Mouse (Mus musculus) testis, adult 2 months (tissue): ENCODE data around the gene Ccdc97. TPM values are rescaled to one million over a fixed set of nuclear protein-coding genes. Genes with fewer than 3 reads are reported as not detected.

ENCODE experiments used
- H3K27ac ChIP-seq: fragments of 200-500 bp; 2 replicates; pipeline ENCODE4 v1.5.1; 2012; ENCODE audit warnings: low read depth, low read length; ENCODE audit not compliant: control insufficient read depth, insufficient read depth
- H3K27me3 ChIP-seq: fragments of 200-500 bp; 2 replicates; pipeline ENCODE4 v1.6.1; 2012; ENCODE audit warnings: mild to moderate bottlenecking, low read length, moderate library complexity; ENCODE audit not compliant: control insufficient read depth, insufficient read depth
- H3K36me3 ChIP-seq: fragments of 200-500 bp; 2 replicates; pipeline ENCODE4 v1.6.1; 2012; ENCODE audit warnings: mild to moderate bottlenecking, low read length; ENCODE audit not compliant: control insufficient read depth, insufficient read depth
- H3K4me1 ChIP-seq: fragments of 200-500 bp; 2 replicates; pipeline ENCODE4 v1.6.1; 2012; ENCODE audit warnings: low read length; ENCODE audit not compliant: control insufficient read depth, insufficient read depth
- H3K4me3 ChIP-seq: fragments of 200-500 bp; 2 replicates; pipeline ENCODE4 v1.5.1; 2012; ENCODE audit warnings: low read depth, mild to moderate bottlenecking, low read length, moderate library complexity, mixed read lengths; ENCODE audit not compliant: control insufficient read depth
- CTCF ChIP-seq: fragments of 200-500 bp; IDR thresholded peaks from 2 replicates; pipeline ENCODE4 v1.5.1; 2012; ENCODE audit warnings: low read depth, mild to moderate bottlenecking, inconsistent platforms, low read length, moderate library complexity; ENCODE audit not compliant: control insufficient read depth, insufficient read depth, insufficient replicate concordance
- POLR2A ChIP-seq: fragments of 200-500 bp; IDR thresholded peaks from 2 replicates; pipeline ENCODE4 v1.6.1; 2012; ENCODE audit warnings: low read depth, mild to moderate bottlenecking, inconsistent platforms, low read length, moderate library complexity; ENCODE audit not compliant: control insufficient read depth
- polyA plus RNA-seq: library from polyadenylated mRNA; depleted of rRNA; stranded (reverse); fragments of >200 nt; gene quantifications from 2 replicates; pipeline ENCODE4 v1.2.3, GENCODE M21; 2012

Ccdc97 gene
- polyA plus RNA-seq, 1 experiment = 74.3 TPM

GRCm38 (mm10) chr7:25709961-25710360 is 8.9 kb downstream of the Ccdc97 start:
- peak overlapping the region; percentile 27 for H3K27ac ChIP-seq
- TF ChIP-seq POLR2A (no peak), CTCF (no peak)
- H3K4me1 ChIP-seq = peaks cover 18% of the 10 kb centered on the region
- no peak overlapping the region for H3K4me3 ChIP-seq
- H3K36me3 ChIP-seq = peaks cover under 1% of the 10 kb centered on the region
- H3K27me3 ChIP-seq = no peaks in the 10 kb centered on the region

GRCm38 (mm10) chr7:25707581-25708292 is 11.2 kb downstream of the Ccdc97 start:
- H3K27me3 ChIP-seq = no peaks in the 10 kb centered on the region
- H3K4me3 ChIP-seq = no peak overlapping the region
- H3K27ac ChIP-seq = peak overlapping the region; percentile 77
- peaks cover 19% of the 10 kb centered on the region for H3K4me1 ChIP-seq
- TF ChIP-seq CTCF (no peak), POLR2A (no peak)
- no peaks in the 10 kb centered on the region; the same call in 1 of the 2 replicates for H3K36me3 ChIP-seq

GRCm38 (mm10) chr7:25706578-25707170 is 12.2 kb downstream of the Ccdc97 start:
- no peak overlapping the region for H3K4me3 ChIP-seq
- peaks cover 19% of the 10 kb centered on the region for H3K4me1 ChIP-seq
- H3K27me3 ChIP-seq = no peaks in the 10 kb centered on the region
- H3K36me3 ChIP-seq = no peaks in the 10 kb centered on the region
- no peak for TF ChIP-seq CTCF
- no peak for TF ChIP-seq POLR2A
- H3K27ac ChIP-seq = peak overlapping the region; percentile 19; the same call in 1 of the 2 replicates

GRCm38 (mm10) chr7:25705801-25706251 is 13.1 kb downstream of the Ccdc97 start:
- Histone ChIP-seq H3K4me3 (no peak overlapping the region), H3K27ac (0 out of 2 replicates have a peak overlapping the region, but pooled peaks have one; percentile 14), H3K4me1 (peaks cover 20% of the 10 kb centered on the region), H3K36me3 (no peaks in the 10 kb centered on the region), H3K27me3 (no peaks in the 10 kb centered on the region)
- no peak for TF ChIP-seq CTCF
- TF ChIP-seq POLR2A = no peak

- Histone ChIP-seq H3K4me1 (peaks cover 21% of the 10 kb centered on the region), H3K4me3 (no peak overlapping the region; the same call in 1 of the 2 replicates)
Measured at GRCm38 (mm10) chr7:25704716-25705364, 14.0 kb downstream of the Ccdc97 start.

GRCm38 (mm10) chr7:25703793-25704494 is 14.9 kb downstream of the Ccdc97 start:
- TF ChIP-seq CTCF = no peak
- TF ChIP-seq POLR2A = no peak
- Histone ChIP-seq H3K36me3 (no peaks in the 10 kb centered on the region), H3K27me3 (no peaks in the 10 kb centered on the region), H3K4me1 (peaks cover 19% of the 10 kb centered on the region), H3K27ac (no peak overlapping the region), H3K4me3 (no peak overlapping the region)

More at GRCm38 (mm10) chr7:25704716-25705364, 14.0 kb downstream of the Ccdc97 start:
- Histone ChIP-seq H3K27me3 (no peaks in the 10 kb centered on the region), H3K27ac (no peak overlapping the region), H3K36me3 (no peaks in the 10 kb centered on the region)
- TF ChIP-seq CTCF = no peak
